Mouse (Mus musculus) urinary bladder, postnatal 0 days (tissue): ENCODE measurements around the gene Zfp777. TPM values are rescaled to one million over a fixed set of nuclear protein-coding genes. Genes with fewer than 3 reads are reported as not detected.

Experiments
- microRNA-seq: library from miRNA; unstranded; fragments of <30 nt; microRNA quantifications from one replicate; pipeline ENCODE4, GENCODE M21; 2016
- polyA plus RNA-seq: library from polyadenylated mRNA; unstranded; fragments of >200 nt; fragmentation: Nextera tagmentation; extraction: Ambion mirVana; gene quantifications from 2 replicates; pipeline ENCODE4 v1.2.1, GENCODE M21; 2015

Zfp777 gene
- 3.1 and 3.6 TPM in 2 replicates for polyA plus RNA-seq

DNA sequence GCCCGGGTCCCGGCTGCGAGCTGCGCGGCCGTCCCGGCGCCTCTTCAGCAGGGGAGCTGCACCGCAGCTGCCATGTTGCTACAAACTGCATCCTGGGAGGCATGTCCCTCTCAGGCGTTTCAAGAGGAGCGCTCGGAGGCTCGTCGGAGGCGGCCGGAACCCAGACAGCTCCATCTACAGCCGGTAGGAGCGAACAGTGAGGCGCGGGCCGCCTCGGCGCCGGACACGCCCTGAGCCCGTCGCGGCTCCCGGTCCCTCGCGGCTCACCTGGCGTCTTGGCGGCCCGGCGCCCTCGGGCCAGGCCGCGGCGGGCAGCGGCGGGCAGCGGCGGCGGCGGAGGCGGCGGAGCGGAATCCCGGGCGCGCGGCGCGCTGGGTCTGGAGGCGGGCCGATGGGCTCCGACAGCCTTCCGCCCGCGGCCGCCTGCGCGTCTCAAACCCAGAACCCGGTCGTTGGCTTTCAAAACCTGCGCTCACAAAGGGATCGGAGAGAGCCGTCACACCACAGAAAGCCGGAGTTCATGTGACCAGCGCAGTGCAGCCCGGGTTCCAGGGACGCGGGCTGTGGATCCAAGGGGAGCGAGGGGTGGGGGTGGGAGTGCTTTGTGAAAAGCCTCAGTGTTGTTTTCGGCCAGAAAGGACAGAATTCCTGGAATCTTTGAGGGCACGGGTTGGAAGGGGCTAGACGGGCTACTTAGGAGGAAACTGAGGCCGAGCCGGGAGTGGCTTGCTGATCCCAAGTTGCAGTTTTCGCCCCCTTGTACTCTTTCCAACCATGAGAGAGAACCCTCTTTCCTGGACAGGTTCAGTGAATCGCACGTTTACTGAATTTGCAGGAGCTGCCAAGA, at the start of gene Zfp777:
TSS of gene Zfp777 (minus strand) at position 486 of the 847 bp plus-strand sequence.

GRCm38 (mm10) chr6:48086471-48086878, 37.8 kb upstream of the Zfp777 start, which contains the start of gene Zfp746:
TSS of gene Zfp746 (minus strand) at chr6:48086593.

Small RNA genes lying within 50 kb of the gene (microRNA-seq; reads per million reads assigned to microRNA genes)
- gene Gm24563 = not detected

Other genes starting within 250 kb of the Zfp777 start
- gene Pdia4, start 235.5 kb downstream of the Zfp777 start, polyA plus RNA-seq = 86.0 and 98.5 TPM in 2 replicates
- 0.44 and 0.64 TPM in 2 replicates for gene Zfp786, start 218.0 kb downstream of the Zfp777 start, polyA plus RNA-seq
- gene Zfp398, start 213.2 kb downstream of the Zfp777 start, polyA plus RNA-seq = 3.3 and 4.0 TPM in 2 replicates
- 8.9 and 9.4 TPM in 2 replicates for gene Zfp282, start 171.7 kb downstream of the Zfp777 start, polyA plus RNA-seq
- gene Zfp212, start 128.4 kb downstream of the Zfp777 start, polyA plus RNA-seq = 7.4 and 8.4 TPM in 2 replicates
- 3.7 and 3.8 TPM in 2 replicates for gene Zfp956, start 95.5 kb downstream of the Zfp777 start, polyA plus RNA-seq
- 8.1 and 9.8 TPM in 2 replicates for gene Zfp746, start 37.7 kb upstream of the Zfp777 start, polyA plus RNA-seq